In genomic region chr14:57424212-57424561, GRCm38 (mm10) we compare ENCODE assay signal across 8 mouse cellular contexts. TPM values are rescaled to one million over a fixed set of nuclear protein-coding genes. Genes with fewer than 3 reads are reported as not detected.
A peak's percentile ranks its signal among the peaks of the same experiment; 100 is the strongest.
DNase-seq lines count a peak whose midpoint lies in the region; ATAC-seq and TF ChIP-seq lines count a peak whose summit lies in the region.

No protein-coding gene starts in this region.

- no peak for TF ChIP-seq CTCF in layer of hippocampus, adult 2 months (conservative IDR thresholded peaks at IDR 0.05)
- no peak for TF ChIP-seq CTCF in cortical plate, adult 2 months (IDR thresholded peaks at IDR 0.05; ENCODE audit: extremely low read depth, insufficient read depth, low read length)

- no peak for TF ChIP-seq POLR2A in cortical plate, adult 2 months (IDR thresholded peaks at IDR 0.05; ENCODE audit: extremely low read depth, insufficient read depth, low read length)

- H3K4me3 ChIP-seq in layer of hippocampus, adult 2 months = peak overlapping the region; percentile 66
- H3K4me3 ChIP-seq in cortical plate, adult 2 months (ENCODE audit: insufficient read depth, low read length) = peak overlapping the region; percentile 87
- peak overlapping the region; percentile 98 for H3K4me3 ChIP-seq in intestine, embryonic 15.5 days (replicated peaks)
- H3K4me3 ChIP-seq in neural tube, embryonic 12.5 days = peak overlapping the region; percentile 87

- under 1% methylated on average over 24 of the region's 24 CpGs for WGBS in intestine, embryonic 15.5 days
- 1% methylated on average over 24 of the region's 24 CpGs for WGBS in neural tube, embryonic 12.5 days

- peak; percentile 87 for ATAC-seq in intestine, embryonic 15.5 days
- ATAC-seq in neural tube, embryonic 12.5 days (ENCODE audit: low FRiP score, low read depth) = no peak; the same call in 1 of the 2 replicates

- no peaks in the 10 kb centered on the region for H3K36me3 ChIP-seq in intestine, embryonic 15.5 days
- H3K36me3 ChIP-seq in neural tube, embryonic 12.5 days = no peaks in the 10 kb centered on the region

- H3K9ac ChIP-seq in intestine, embryonic 15.5 days = peak overlapping the region; percentile 82
- H3K9ac ChIP-seq in neural tube, embryonic 12.5 days = peak overlapping the region; percentile 75

- DNase-seq in layer of hippocampus, adult 2 months (ENCODE audit: low spot score in 2 of 2) = no peak
- no peak for DNase-seq in layer of hippocampus, postnatal 36 days
- DNase-seq in thymus, postnatal 10 days (ENCODE audit: low spot score in 2 of 2) = no peak
- DNase-seq in layer of hippocampus, adult 8-10 months (ENCODE audit: low spot score in 2 of 2) = no peak
- DNase-seq in testis, postnatal 10 days (ENCODE audit: low spot score) = no peak

- peak overlapping the region; percentile 98 for H3K27ac ChIP-seq in layer of hippocampus, adult 2 months
- H3K27ac ChIP-seq in cortical plate, adult 2 months (ENCODE audit: insufficient read depth, low read length) = peak overlapping the region; percentile 29; the same call in 1 of the 2 replicates
- H3K27ac ChIP-seq in intestine, embryonic 15.5 days = peak overlapping the region; percentile 59
- H3K27ac ChIP-seq in neural tube, embryonic 12.5 days = no peak overlapping the region

- peak overlapping the region; percentile 75 for H3K4me2 ChIP-seq in intestine, embryonic 15.5 days (replicated peaks)
- H3K4me2 ChIP-seq in neural tube, embryonic 12.5 days (replicated peaks) = peak overlapping the region; percentile 69

- H3K9me3 ChIP-seq in intestine, embryonic 15.5 days = no peaks in the 10 kb centered on the region
- H3K9me3 ChIP-seq in neural tube, embryonic 12.5 days = no peaks in the 10 kb centered on the region

- no peaks in the 10 kb centered on the region for H3K27me3 ChIP-seq in intestine, embryonic 15.5 days (replicated peaks)
- no peaks in the 10 kb centered on the region for H3K27me3 ChIP-seq in neural tube, embryonic 12.5 days (replicated peaks)

- peaks cover 2% of the 10 kb centered on the region; the same call in 1 of the 2 replicates for H3K4me1 ChIP-seq in cortical plate, adult 2 months (ENCODE audit: control insufficient read depth, insufficient read depth, low read length)
- H3K4me1 ChIP-seq in intestine, embryonic 15.5 days (replicated peaks) = no peaks in the 10 kb centered on the region
- H3K4me1 ChIP-seq in neural tube, embryonic 12.5 days = 0 out of 2 replicates have a peak, but pooled peaks cover 3% of the 10 kb centered on the region

RNA-seq across cellular contexts. Expression of gene Ift88, which starts 0.3 kb away (rescaled TPM):
- 10 to 100 TPM; 14.8 to 17.7 TPM for total RNA-seq in layer of hippocampus, adult 2 months (2021)
- 10 to 100 TPM; 16.3 to 16.5 TPM for total RNA-seq in layer of hippocampus, postnatal 36 days (2021)
- 17.2 and 18.5 TPM in 2 replicates for polyA plus RNA-seq in cortical plate, adult 2 months (2012; rRNA removed)
- polyA plus RNA-seq in intestine, embryonic 15.5 days (2015; fragmentation: Nextera tagmentation; extraction: Ambion mirVana) = 9.4 and 11.9 TPM in 2 replicates
- polyA plus RNA-seq in neural tube, embryonic 12.5 days (2016; fragmentation: Nextera tagmentation; extraction: Ambion mirVana) = 14.7 and 16.1 TPM in 2 replicates
- 10 to 100 TPM; 13.7 to 19.3 (median 16.0) TPM for total RNA-seq in layer of hippocampus, adult 8-10 months (2022)

RNA-seq across cellular contexts. Expression of gene Cryl1, which starts 25.9 kb away (rescaled TPM):
- 10 to 100 TPM; 18.2 to 21.5 TPM for total RNA-seq in layer of hippocampus, adult 2 months (2021)
- total RNA-seq in layer of hippocampus, postnatal 36 days (2021) = 10 to 100 TPM; 16.5 to 17.8 TPM
- 34.1 and 39.7 TPM in 2 replicates for polyA plus RNA-seq in cortical plate, adult 2 months (2012; rRNA removed)
- polyA plus RNA-seq in intestine, embryonic 15.5 days (2015; fragmentation: Nextera tagmentation; extraction: Ambion mirVana) = 91.6 and 103 TPM in 2 replicates
- 8.1 and 9.4 TPM in 2 replicates for polyA plus RNA-seq in neural tube, embryonic 12.5 days (2016; fragmentation: Nextera tagmentation; extraction: Ambion mirVana)
- 10 to 100 TPM; 17.8 to 26.3 (median 21.5) TPM for total RNA-seq in layer of hippocampus, adult 8-10 months (2022)
